Mouse (Mus musculus) frontal cortex, postnatal 36 days (tissue): ENCODE measurements around the gene Sh3rf3.

Experiments
- DNase-seq, 2 experiments: peaks; one replicate each; pipeline ENCODE4 v3.0.0; 2022; ENCODE audit warnings: low spot score in 2 of 2

The Sh3rf3 gene

DNA sequence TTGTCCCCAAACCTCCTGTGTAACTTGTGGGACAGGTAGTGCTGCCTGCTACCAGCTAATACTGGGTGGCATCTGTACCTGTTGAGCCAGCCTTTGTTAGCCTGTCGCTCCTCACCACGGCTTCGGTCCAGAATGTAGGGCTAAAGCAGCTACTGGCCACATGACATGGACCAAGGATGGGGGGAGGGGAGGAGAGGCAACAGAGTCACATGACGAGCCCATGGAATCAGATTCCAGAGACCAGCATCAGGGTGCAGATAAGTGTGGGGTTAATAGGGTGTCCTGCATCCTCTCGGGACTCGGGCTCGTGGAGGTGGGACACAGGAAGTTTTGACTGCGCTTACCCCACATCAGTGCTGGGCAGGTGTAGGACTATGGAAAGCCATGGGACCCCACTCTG, 292.7 kb downstream of the Sh3rf3 start:
- DNase-seq: no peak

DNA sequence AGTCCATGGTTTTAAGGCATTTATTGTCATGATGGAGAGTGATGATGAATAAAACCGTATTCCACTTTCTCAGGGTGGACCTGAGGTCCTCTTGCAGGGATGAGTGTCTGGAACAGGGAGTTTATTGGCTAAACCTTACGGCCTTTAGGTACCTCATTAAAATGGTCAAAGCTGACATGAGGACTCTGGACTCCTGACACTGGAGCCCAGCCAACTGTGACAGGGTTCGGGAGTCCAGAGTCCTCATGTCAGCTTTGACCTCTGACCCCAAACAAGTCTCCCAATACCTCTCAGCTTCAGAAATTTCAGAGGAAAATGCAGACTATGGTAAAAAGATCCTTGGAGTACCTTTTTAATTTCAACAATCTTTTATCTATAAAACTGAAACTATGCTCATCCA, 293.5 kb downstream of the Sh3rf3 start:
- no peak for DNase-seq

DNA sequence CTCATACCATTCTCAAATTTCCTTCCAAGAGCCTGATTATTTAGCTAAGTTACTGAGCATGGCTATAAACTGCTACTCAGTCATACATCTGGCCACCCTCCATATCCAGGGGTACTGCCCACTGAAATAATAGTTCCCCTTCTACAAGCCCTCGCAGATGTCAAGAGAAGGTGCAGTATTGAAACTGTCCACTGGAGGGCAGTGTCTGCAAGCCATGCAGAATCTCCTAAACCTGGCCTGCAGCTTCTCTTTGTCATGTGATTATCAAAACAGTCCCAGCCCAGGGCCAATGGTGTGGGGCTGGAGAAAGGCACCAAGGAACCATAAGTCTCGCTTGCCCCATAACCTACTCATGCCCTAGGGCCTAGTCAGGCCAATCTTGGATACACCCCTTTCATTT, 295.9 kb downstream of the Sh3rf3 start:
- peak; percentile 71 to 85 for DNase-seq

DNA sequence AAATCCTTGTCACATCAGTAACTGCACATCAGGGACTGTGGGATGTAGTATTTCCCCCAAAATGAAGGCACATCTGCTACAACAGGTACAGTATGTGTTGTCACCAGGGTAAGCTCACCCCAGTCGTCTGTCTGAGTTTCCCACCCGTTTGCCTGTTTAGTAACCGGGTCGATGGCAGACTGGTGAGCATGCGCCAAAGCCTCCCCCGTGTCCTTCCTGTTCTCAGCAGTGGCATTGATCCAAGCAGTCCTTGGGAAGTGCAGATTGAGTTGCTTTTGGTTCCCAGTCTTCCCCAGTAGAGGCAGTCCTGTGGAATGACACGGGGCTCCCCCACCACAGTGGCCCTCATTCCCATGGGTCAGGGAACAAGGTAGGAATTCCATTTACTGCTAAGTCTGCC, 297.2 kb downstream of the Sh3rf3 start:
- no peak for DNase-seq

DNA sequence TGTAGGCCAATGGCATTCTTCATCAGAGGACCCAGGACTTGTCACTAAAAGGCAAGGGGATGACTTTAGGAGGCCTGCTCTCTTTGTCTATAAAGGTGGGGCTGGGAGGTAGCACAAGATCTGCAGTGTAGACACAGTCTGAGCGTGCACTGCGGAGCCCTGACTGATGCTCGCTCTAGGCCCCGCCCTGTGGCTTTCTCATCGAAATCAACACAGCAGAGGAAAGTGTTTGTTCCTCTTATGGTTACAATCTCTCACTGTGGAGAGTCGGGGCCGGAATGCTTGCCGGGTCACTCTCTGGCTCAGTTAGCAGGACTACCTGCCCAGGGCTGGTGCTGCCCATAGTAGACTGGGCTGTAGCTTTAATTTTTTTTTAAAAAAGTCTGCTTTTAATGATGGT, 299.6 kb downstream of the Sh3rf3 start:
- no peak for DNase-seq

DNA sequence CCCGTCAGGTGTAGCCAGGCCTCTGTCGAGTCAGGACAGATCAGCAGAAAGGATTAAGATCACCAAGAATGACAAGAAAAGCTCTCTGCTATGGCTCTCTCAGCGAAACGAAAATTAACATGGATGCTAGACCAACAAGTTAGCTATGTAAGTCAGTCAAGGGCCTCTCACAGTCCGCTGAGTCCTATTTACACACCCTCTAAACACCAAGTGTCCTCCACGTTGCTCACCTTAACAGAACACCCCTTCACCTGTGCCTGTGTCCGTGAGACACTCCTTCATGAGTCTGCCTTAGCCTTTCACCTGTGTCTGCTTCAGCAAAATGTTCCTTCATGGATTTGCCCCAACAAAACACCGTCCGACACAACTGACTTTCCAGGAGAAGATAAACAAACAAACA, 300.2 kb downstream of the Sh3rf3 start:
- no peak for DNase-seq

DNA sequence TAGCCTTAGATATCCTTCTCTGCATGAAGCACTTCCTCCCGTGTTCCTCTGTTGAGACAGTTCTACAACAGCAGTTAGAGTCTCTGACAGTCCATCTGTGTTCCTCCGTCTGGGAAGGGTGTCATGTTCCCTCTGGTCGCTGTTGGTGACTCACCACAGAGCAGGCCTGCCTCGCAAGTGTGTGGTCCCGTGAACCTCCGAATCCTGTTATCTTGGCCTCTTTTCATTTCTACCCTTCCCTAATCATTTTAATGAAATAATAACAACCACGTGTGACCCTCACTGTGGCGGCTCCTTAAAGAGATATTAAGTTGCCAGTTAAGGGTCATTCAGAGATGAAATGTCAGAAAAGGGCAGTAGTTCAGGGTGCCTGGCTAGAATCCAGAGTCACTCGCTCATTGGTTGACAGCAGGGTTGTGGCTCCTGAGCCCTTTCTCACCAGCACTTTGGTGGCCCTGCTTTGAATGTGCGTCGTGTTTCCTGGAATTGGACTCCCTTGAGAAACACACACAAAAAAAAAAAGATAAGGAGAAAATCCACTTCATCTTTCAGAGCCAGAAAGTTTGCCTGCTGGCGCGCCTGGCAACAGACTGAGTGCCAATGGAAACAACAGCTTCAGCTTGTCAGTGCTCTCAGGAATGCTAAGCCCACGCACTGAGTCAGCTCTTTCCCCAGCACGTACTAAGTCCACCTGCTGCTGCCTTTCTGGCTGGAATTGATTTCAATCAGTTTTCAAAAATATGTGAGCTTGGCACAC, 301.6 kb downstream of the Sh3rf3 start:
- DNase-seq: peak; percentile 76 to 89

DNA sequence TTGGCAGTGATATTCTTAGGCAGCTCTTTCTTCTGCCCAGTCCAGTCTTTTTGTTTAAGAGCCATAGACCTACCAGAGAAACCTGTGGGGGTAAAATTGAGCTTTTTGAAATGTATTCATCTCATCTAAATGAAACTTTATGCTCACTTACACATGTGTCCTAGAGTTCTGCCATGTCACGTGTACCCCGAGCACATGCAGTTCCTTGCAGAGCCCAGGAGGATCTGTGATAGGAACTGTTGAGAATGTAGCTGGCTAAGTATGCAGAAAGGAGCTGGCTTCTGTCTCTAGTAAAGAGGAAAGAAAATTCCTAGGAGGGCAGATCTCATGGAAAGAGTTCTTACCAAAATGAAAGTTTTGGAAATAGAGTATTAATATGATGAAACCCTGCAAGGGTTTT, 302.5 kb downstream of the Sh3rf3 start:
- no peak for DNase-seq

DNA sequence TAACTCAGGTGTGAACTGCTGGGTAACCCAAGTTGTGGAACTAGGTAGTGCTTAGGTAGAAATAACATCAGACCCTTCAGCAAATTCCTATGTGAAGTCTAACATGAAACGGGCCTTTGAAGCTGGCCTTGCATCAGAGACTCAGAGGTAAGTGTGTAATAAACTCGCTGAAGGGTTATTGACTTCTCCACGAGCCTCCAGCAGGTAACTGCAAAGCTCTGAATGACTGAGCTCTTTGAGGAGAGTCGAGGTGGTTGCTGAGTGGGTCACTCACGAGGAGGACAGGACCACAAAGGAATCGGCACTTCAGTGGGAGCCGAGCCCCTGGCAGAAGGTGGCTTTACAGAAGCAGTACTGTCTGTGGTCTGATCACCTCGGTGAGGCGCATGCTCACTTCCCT, 303.2 kb downstream of the Sh3rf3 start:
- DNase-seq: no peak

DNA sequence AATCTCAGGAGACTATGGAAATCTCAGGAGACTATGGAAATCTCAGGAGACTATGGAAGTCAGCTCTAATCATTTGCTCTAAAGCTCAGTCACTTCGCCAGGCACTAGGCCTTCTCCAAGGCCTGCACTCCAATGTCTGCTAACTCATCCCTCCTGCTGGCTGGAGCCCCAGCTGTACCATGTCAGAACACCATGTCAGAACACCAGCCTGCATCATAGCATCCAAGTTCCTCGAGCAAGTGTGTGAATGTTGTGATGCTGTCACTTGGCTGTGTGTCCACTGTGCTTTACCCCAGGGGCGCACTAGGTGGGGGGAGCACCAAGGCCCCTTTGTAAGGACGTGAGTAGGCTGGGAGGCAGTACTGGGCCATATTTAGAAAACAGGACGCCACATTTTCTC, 304.4 kb downstream of the Sh3rf3 start:
- no peak for DNase-seq

DNA sequence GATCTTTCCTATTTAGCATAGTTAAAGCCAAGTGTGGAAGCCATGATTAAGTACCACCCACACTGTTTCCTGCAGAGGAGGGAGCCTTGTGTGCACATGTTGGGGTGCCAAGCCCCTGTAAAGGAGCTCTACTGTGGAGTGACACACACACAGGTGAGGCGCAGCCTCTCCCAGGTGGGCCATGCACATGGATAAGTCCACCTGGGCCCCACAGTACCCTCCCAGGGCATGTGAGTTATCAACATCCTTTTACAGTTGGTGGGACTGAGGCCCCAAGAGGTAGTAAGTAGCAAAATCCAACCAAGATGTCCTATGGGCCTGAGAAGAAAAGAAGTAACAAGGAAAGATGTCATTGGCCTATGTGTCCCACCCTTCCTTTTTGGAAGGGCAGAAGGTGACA, 305.8 kb downstream of the Sh3rf3 start:
- DNase-seq: no peak

DNA sequence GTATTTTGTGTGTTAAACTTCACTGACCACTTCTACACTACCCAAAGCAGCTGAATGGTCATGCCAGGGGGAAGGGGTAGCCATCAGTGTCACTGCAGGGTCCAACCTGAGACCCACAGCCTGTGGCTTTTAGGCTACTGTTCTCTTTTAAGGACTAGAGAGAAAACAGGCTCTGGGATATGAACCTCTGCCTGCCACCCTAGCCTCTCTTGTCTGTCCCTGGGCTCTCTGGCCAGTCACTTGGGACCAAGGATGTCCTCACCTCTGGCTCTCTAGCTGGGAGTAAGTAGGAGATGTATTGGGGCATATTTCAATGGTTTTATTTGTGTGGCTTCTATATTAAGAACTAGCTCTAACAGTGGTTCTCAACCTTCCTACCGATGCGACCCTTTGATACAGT, 306.7 kb downstream of the Sh3rf3 start:
- DNase-seq: no peak

DNA sequence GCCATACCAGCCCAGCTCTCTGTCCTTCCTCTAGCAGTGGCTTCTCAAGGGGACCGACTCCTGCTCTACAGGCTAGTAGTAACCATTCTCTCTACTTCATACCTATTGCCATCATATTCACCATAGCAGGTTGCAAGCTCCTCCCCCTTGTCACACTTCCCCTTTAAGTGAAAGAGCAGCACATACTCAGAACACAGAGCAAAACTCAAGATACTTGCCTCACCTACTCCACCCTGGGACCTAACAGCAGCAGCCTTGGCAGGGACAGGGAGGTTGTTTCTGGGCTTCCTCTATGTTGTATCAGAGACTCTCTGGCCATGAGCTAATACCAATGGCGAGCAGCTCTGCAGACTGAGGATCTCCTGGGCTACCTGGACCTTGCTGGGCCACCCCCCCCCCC, 312.3 kb downstream of the Sh3rf3 start:
- DNase-seq: no peak

DNA sequence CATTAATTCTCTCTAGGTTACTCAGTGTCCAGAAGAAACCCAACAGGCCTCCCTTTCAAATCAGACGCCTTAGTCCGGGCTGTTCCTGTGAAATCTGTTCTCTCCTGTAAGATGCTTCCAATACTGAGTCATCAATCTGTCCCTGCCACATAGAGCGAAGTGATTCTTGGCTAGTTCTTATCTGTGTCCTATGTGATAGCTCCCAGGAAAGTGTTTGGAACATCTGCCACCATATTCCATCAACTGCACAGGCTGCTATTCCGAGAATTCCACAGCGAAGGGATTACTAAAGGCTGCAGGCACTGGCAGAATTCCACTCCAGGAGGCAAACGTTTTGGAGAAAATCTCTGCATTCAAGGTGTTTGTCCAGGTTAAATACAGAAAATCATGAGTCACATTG, 314.5 kb downstream of the Sh3rf3 start:
- DNase-seq: peak in 1 of 2 experiments; percentile 64

DNA sequence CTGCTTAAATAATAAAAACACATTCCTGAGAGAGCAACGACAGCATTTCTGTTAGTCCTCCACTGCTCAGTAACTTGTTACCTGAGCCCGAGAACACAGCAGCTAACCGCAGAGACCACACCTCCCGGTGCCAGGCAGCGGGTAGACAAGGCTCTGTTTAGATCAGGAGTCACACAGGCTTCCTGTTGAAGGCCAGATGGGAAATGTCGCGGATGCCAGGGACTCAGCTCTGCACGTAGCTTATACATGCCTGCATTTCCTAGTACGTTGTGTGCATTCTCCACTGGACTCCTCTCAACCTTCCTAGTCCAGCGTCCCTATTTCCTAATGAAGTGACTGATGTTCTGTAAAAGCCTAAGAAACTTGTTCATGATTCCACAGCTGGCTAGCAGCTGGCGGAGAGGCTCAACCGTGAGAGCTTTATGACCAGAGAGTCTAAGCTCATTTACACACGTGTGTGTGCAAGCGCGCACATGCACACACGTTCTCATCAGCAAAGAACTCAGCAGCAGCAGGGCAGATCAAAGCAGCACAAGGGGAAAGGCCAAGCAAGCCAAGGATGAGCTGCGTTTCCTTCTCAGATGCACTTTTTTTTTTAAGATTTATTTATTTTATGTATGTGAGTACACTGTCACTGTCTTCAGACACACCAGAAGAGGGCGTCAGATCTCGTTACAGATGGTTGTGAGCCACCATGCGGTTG, 318.9 kb downstream of the Sh3rf3 start:
- no peak for DNase-seq

DNA sequence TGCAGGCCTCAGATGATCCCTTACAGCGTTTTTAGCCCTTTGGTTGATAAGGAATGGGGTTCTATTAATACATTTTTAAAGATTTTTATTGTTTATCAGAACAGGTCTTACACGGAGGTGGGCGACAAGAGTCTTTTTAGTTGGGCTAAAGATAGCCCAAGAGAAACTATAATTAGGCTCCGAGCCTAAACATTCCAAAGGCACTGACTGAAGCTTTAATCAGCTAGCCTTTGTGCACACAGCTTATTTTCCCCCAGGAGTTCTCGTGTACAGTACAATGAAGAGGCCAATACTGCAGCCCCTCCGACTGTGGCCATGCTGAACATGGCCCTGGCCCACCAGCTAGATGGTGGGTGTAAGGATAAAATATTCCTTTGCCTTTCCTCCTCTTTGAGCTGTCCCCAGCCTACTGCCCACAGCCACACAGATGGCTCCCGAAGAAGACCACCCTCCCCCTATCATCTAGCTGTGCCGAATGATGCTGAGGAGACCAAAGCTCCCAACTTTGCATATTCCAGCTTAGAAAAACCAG, 320.4 kb downstream of the Sh3rf3 start:
- DNase-seq: peak in 1 of 2 experiments; percentile 38

DNA sequence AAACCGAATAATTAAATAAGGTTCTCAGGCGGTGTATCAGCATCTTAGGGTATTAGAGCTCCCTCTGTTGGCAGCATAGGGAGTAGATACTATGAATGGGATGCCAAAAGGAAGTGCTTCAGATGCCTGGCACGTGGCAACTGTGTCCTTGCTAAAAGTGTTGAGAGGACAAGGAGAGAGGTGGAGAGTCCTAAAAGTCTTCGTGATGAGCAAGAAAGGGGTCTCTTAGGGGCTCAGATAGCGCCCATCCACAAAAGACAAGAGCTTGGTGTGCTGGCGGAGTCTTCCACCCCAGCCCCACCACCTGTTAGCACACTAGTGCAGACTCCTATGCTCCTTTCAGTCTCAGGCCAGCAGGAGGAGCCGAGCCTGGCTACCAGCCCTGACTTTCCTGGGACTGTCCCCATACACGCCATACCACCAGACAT, 336.8 kb downstream of the Sh3rf3 start:
- DNase-seq: peak; percentile 13 to 68

DNA sequence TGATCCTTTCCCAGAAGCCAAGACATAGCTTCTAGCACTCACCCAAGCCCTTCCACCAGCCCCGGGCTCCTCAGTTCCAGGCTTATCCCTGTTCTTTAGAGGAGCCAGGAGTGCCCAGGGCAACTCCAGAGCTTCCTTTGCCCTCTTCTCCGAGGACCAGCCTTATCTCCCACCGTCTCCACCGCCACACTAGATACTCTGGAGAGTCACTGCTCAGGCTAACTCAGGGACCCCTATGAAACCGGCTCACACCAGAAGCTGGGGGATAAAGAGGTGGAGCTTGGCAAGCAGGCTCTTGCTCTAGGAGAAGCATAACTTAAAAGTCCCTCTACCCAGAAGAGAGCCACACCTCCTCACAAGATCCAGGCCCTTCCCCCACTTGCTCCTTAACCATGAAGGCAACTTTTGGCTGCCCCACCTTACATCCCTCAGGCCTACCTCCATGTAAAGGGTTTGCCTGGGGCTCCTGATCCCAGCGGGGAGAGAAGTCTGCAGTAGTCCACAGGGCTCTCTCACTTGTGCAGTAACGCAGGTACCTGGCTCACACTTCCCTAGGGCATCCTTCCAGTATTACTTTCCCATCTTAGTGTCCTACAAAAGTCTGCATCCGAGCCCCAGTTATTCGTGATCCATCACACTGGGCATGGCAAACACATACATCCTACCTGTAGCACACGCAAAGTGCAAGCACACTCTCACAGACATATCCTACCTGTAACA, 337.9 kb downstream of the Sh3rf3 start:
- no peak for DNase-seq

DNA sequence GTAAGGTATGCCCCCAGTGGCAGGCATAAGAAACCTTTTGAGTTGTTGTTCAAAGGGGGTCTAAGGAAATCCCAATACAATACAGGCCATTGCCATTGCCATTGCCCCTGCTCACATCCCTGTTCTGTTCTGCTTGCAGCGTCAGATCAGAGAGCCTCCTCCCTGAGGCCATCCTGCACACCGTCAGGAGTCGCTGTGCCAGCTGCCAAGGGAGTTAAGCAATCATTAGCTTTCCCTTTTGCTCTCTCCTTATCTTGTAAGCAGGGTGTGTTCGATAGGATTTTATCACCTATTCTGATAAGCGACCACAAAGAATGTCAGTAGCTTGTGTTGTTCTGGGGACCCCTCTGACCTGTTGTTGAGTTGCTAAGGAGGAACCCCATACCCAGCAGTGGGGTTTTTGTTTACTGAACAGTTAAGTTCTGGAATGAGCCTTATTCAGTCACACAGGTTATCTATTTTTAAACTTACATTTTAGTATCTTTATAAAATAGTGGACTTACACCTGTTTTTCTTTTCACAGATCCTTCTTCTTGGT, 339.5 kb downstream of the Sh3rf3 start:
- no peak for DNase-seq

DNA sequence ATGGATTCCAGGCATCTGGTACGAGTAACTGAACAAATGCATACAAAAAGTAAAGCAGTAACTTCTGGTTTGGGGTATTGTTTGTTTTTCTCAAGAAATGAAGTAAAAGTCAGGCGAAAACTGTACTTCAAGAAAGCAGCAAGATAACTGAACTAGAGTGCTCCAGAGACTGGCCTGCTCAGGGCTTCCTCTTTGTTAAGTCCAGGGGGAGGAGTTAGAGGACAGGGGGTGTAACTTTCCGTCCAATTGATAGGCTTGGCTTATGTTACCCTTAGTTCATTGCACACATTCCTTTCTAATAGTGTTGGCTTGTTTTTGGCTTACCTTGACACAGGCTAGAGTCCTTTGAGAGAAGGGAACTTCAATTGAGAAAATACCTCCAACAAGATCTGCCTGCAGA, 345.5 kb downstream of the Sh3rf3 start:
- DNase-seq: no peak

DNA sequence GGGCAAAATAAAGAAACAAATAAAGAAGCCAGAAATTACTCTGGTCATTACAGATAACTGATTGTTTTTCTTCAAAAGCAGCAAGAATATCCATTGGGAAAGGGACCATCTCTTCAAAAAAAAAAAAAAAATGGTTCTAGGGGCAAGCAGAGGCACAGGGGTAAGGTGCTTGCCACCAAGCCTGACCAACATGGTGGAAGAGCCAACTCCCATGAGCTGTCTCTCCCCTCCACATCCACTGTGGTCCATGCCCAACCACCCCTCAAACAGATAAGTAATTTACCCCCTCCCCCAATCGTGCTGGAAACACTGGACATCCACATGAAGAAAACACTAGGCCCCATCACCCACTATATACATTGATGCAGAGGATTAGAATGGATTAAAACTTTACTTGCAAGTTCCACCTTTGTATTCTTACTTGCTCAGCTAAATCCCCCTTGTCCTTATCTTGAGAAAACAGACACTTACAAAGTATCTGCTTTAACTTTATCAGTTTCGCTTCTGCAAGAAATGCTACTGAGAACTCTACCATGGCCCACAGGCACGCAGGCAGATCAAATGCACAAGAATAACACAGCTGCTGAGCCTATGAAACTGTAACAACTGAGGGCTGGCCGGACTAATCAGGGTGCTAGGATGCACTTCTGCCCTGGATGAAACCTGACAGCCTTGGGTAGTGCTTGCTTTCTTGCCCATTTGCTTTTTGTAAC, 349.2 kb downstream of the Sh3rf3 start:
- DNase-seq: no peak
